Mouse (Mus musculus) frontal cortex, postnatal 25 days (tissue): Measurements from ENCODE around the gene Olfr1411.

ENCODE experiments used
- DNase-seq, 2 experiments: peaks; one replicate each; pipeline ENCODE4 v3.0.0; 2022; ENCODE audit warnings: low spot score in 2 of 2

The Olfr1411 gene

GRCm38 (mm10) chr1:92638736-92639135, 44.5 kb downstream of the Olfr1411 start:
- no peak for DNase-seq

GRCm38 (mm10) chr1:92640393-92640792, 46.2 kb downstream of the Olfr1411 start:
- no peak for DNase-seq

- DNase-seq = peak; percentile 75 to 85
Observed at GRCm38 (mm10) chr1:92641514-92642272, 47.5 kb downstream of the Olfr1411 start, which contains the start of gene Cops9. TSS of gene Cops9 (minus strand) at chr1:92641985.

- DNase-seq = no peak
Observed at GRCm38 (mm10) chr1:92643691-92644090, 49.5 kb downstream of the Olfr1411 start.

- DNase-seq = no peak
Observed at GRCm38 (mm10) chr1:92644916-92645315, 50.7 kb downstream of the Olfr1411 start.

GRCm38 (mm10) chr1:92646111-92646510, 51.9 kb downstream of the Olfr1411 start:
- no peak for DNase-seq

- DNase-seq = no peak
Observed at GRCm38 (mm10) chr1:92646601-92647000, 52.4 kb downstream of the Olfr1411 start.

- no peak for DNase-seq
Observed at GRCm38 (mm10) chr1:92647026-92647425, 52.8 kb downstream of the Olfr1411 start.
